Comparison of ENCODE assay signal across 8 mouse cellular contexts in genomic region chr12:105963012-105963572, GRCm38 (mm10). TPM values are rescaled to one million over a fixed set of nuclear protein-coding genes. Genes with fewer than 3 reads are reported as not detected.
A peak's percentile ranks its signal among the peaks of the same experiment; 100 is the strongest.
DNase-seq lines count a peak whose midpoint lies in the region; ATAC-seq and TF ChIP-seq lines count a peak whose summit lies in the region.

No protein-coding gene starts in this region.

- 2% methylated on average over 30 of the region's 30 CpGs for WGBS in lung, embryonic 16.5 days
- 3% methylated on average over 30 of the region's 30 CpGs for WGBS in spleen, adult 2 months

- no peaks in the 10 kb centered on the region for H3K9me3 ChIP-seq in lung, embryonic 16.5 days (ENCODE audit: control insufficient read depth, low read length)

- DNase-seq in gastrocnemius, adult 2 months, result peak; percentile 41
- DNase-seq in gastrocnemius, adult 18-20 months (ENCODE audit: low spot score), result no peak
- DNase-seq in CD8-positive naive resting alpha-beta T cell, adult 2 months (ENCODE audit: low read depth in 2 of 2, low spot score in 2 of 2), result peak; percentile 10 to 21
- peak; percentile 74 for DNase-seq in induced T-regulatory cell, adult 2 months (ENCODE audit: low read depth)
- DNase-seq in spleen, adult 2 months (ENCODE audit: low read depth in 1 of 2, low spot score in 2 of 2), result peak in 1 of 2 experiments; percentile 8
- DNase-seq in urinary bladder, postnatal 4 days (ENCODE audit: low spot score in 2 of 2), result no peak

- peak overlapping the region; percentile 82 for H3K4me2 ChIP-seq in lung, embryonic 16.5 days (ENCODE audit: low read depth, low read length)

- H3K4me1 ChIP-seq in lung, embryonic 16.5 days (replicated peaks; ENCODE audit: control insufficient read depth, insufficient read depth, low read length), result peaks cover 7% of the 10 kb centered on the region
- peaks cover 4% of the 10 kb centered on the region; the same call in 1 of the 2 replicates for H3K4me1 ChIP-seq in spleen, adult 2 months (ENCODE audit: control insufficient read depth, insufficient read depth, insufficient read length)

- TF ChIP-seq POLR2A in spleen, adult 2 months (IDR thresholded peaks at IDR 0.05; ENCODE audit: low read depth, low read length), result no peak

- intact Hi-C loops in gastrocnemius, adult 2 months (cut with DNase I), result loop anchor here (2.0 kb wide), 1 partner anchor 124 kb away; no protein-coding TSS in a partner anchor

- H3K36me3 ChIP-seq in lung, embryonic 16.5 days (ENCODE audit: control insufficient read depth, insufficient read depth, low read length), result no peaks in the 10 kb centered on the region
- no peaks in the 10 kb centered on the region for H3K36me3 ChIP-seq in spleen, adult 2 months (ENCODE audit: control insufficient read depth, insufficient read depth, low read length)

- no peak for TF ChIP-seq CTCF in gastrocnemius, adult 2 months (IDR thresholded peaks at IDR 0.05)
- TF ChIP-seq CTCF in spleen, adult 2 months (IDR thresholded peaks at IDR 0.05; ENCODE audit: extremely low read depth, insufficient read depth, insufficient read length, insufficient replicate concordance), result no peak

- peak; percentile 56 for ATAC-seq in erythroid progenitor cell, adult 5-6 weeks (replicated peaks; ENCODE audit: low FRiP score, poor library complexity, severe bottlenecking)
- ATAC-seq in lung, embryonic 16.5 days (ENCODE audit: low read depth), result peak; percentile 54

- H3K27me3 ChIP-seq in lung, embryonic 16.5 days (ENCODE audit: control insufficient read depth, insufficient read depth, low read depth, low read length), result peaks cover 22% of the 10 kb centered on the region
- H3K27me3 ChIP-seq in spleen, adult 2 months (ENCODE audit: control insufficient read depth, insufficient read depth, low read length), result peaks cover 3% of the 10 kb centered on the region; the same call in 1 of the 2 replicates

- peak overlapping the region; percentile 80 for H3K4me3 ChIP-seq in gastrocnemius, adult 2 months
- peak overlapping the region; percentile 58 for H3K4me3 ChIP-seq in lung, embryonic 16.5 days (ENCODE audit: low read length)
- peak overlapping the region; percentile 74 for H3K4me3 ChIP-seq in spleen, adult 2 months (ENCODE audit: extremely low read depth, insufficient read depth, insufficient read length)

- peak overlapping the region; percentile 59 for H3K27ac ChIP-seq in gastrocnemius, adult 2 months
- no peak overlapping the region for H3K27ac ChIP-seq in lung, embryonic 16.5 days (ENCODE audit: low read length)
- H3K27ac ChIP-seq in spleen, adult 2 months (ENCODE audit: insufficient read depth, low read length), result no peak overlapping the region

- H3K9ac ChIP-seq in lung, embryonic 16.5 days (ENCODE audit: low read length), result peak overlapping the region; percentile 59

RNA-seq across cellular contexts. Expression of gene Vrk1, which starts 46.9 kb away (rescaled TPM):
- total RNA-seq in gastrocnemius, adult 2 months (2021), result 1 to 10 TPM; 4.0 to 5.0 TPM
- total RNA-seq in gastrocnemius, adult 18-20 months (2021), result 1 to 10 TPM; 3.8 to 4.6 TPM
- 56.6 and 67.8 TPM in 2 replicates for total RNA-seq in erythroid progenitor cell, adult 5-6 weeks (2015; ENCODE audit: low replicate concordance)
- total RNA-seq in erythroid progenitor cell, adult 5-6 weeks (2017; ENCODE audit: low replicate concordance), result 94.3 and 104 TPM in 2 replicates
- 67.7 and 71.6 TPM in 2 replicates for polyA plus RNA-seq in lung, embryonic 16.5 days (2015; fragmentation: Nextera tagmentation; extraction: Ambion mirVana)
- polyA plus RNA-seq in spleen, adult 2 months (2012; rRNA removed), result 8.4 and 9.5 TPM in 2 replicates

Comparison
In these comparisons a context has a peak if more than half of its experiments do, and no peak if none do; other contexts are left out.
1. DNase-seq: peak in gastrocnemius, adult 2 months (single experiment), CD8-positive naive resting alpha-beta T cell, adult 2 months (2 of 2) and induced T-regulatory cell, adult 2 months (single experiment); none in gastrocnemius, adult 18-20 months (single experiment) and urinary bladder, postnatal 4 days (0 of 2).
2. RNA of gene Vrk1, which starts 46.9 kb away (total RNA-seq): 56.6 to 104 TPM in erythroid progenitor cell, adult 5-6 weeks; 4.0 to 5.0 TPM in gastrocnemius, adult 2 months and 3.8 to 4.6 TPM in gastrocnemius, adult 18-20 months; every median in the first group is over 4 times any median in the second.
3. Peak in every context shown above with its lines, with median percentiles within 50 percentile points of each other: H3K4me3 ChIP-seq.